Mouse (Mus musculus): ENCODE data around the gene Cmip.
A peak's percentile ranks its signal among the peaks of the same experiment; 100 is the strongest.

The Cmip gene

DNA sequence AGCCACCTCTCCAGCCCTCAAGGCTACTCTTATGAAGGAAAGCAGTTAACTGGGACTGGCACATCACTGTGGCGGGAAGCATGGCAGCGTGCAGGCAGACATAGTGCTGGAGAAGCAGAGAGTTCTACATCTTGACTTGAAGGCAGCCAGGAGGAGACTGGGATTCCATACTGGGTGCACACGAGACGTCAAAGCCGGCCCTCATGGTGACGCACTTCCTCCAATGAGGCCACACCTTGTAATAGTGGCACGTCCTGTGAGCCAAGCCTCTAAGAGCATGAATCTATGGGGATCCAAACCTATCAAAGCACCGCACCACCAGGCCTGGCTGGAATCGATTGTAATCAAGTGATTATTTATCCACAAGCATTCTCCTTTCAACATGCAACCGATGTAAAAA, 210.6 kb downstream of the Cmip start:
- no peak for DNase-seq (ENCODE audit: low spot score)

GRCm38 (mm10) chr8:117469431-117470341, 212.8 kb downstream of the Cmip start:
- no peak for DNase-seq (ENCODE audit: low spot score)

DNA sequence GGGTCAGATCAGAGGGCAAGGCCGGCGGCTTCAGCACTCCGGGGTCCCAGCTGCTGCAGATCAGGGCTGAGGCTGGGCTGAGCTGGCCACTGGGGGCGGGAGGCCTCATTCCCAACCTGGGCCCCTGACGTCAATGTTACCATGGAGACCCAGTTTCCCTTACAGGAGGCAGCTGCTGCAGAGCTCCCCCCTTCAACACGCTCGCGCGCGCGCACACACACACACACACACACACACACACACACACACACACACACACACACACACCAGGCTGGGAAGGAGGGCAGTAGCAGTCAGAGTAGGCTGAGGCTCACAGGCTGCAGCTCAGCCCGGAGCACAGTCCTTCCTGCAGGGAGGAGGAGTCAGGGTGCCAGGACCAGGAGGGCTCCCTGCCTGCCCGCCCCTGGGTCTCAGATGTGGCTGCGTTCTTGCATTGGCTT, 213.5 kb downstream of the Cmip start:
- DNase-seq (ENCODE audit: low spot score): peak; percentile 91

- peak; percentile 78 for DNase-seq (ENCODE audit: low spot score)
Measured at GRCm38 (mm10) chr8:117471174-117471573, 214.3 kb downstream of the Cmip start.

- no peak for DNase-seq (ENCODE audit: low spot score)
Measured at GRCm38 (mm10) chr8:117471655-117472054, 214.8 kb downstream of the Cmip start.

DNA sequence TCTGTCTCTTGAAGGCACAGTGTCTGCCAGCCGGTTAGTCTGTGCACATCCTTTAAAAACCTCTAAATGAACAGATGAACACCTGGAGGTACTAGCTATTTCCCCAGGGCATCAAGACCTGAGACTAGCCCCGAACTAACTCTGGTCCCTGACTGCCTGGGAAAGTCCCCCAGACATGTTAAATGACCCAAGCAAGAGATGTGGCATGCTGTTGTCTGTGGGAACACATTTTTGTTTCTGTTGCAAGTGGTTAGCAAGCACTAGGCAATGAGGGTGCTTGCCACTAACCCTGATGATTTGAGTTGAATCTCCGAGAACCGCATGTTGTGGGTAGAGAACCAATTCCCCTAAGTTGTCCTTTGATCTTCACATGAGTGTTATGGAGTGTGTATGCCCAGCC, 215.5 kb downstream of the Cmip start:
- DNase-seq (ENCODE audit: low spot score): no peak

GRCm38 (mm10) chr8:117474944-117475343, 218.1 kb downstream of the Cmip start:
- peak; percentile 92 for DNase-seq (ENCODE audit: low spot score)

DNA sequence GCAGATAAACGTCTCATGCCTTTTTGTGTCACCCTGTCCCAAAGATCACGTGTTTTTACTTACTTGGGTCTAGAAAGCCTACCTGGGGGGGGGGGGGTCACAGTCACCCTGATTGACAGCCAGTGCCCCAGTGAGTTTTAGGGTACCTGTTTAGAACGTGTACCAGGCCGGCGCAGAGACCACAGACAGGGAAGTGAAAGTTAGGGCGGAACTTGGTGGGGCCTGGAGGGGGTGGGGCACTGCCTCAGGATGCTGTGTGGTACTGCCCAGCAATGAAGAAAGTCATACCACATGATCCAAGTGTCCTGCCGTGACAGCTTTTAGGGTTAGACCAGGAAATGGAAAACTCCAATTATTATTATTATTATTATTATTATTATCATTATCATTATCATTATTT, 219.0 kb downstream of the Cmip start:
- DNase-seq (ENCODE audit: low spot score): no peak

DNA sequence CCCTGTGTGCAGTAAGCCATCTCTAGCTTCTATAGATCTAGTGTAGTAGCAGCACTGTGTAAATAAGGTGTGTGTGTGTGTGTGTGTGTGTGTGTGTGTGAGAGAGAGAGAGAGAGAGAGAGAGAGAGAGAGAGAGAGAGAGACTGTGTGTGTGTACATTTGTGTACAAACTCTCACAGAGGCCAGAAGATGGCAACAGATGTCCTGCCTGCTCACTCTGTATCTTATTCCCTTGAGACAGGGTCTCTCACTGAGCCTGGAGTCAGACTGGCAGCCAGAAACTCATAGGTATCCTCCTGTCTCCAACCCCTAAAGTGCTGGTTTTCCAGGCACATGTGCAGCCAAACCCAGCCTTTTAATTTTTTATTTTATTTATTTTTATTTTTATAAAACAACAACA, 221.2 kb downstream of the Cmip start:
- DNase-seq (ENCODE audit: low spot score): no peak

- no peak for DNase-seq (ENCODE audit: low spot score)
Measured at GRCm38 (mm10) chr8:117479996-117480395, 223.1 kb downstream of the Cmip start.

DNA sequence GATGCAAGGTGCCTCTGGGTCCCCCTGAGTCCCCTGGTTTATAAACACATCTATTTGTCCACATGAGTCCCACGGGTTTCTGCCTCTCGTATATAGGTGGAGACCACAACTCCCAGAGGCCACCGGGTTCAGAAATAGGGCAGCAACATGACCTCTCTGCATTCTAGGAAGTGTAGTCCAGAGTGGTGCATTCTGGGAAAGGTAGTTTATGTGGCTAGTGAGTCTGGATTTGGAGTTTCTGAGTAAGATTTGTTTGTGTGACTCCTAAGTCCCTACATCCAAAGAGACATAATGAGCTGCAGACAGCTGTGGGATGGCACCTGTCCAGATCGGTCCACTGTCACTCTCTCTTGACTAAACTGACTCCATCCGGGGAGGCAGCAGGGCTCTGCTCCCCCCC, 223.7 kb downstream of the Cmip start:
- DNase-seq (ENCODE audit: low spot score): peak; percentile 38

- DNase-seq (ENCODE audit: low spot score): no peak
Measured at GRCm38 (mm10) chr8:117481830-117482229, 225.0 kb downstream of the Cmip start.

DNA sequence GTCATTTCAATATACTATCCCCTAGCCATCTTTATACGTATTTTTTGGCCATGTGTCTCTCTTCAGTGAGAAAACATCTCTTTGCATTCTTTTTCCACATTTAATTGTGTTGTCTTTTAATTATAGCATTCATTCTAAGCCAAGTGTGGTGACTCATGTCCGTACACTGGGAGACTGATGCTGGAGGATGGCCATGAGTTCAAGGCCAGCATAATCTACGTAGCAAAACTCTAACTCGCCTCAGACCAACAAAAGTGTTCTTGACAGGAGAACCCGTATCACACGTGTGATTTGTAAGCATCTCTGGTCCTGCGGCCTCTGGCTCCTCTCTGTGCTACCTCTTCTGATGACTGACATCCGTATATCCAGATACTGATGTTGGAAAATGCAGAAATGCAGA, 227.9 kb downstream of the Cmip start:
- no peak for DNase-seq (ENCODE audit: low spot score)

DNA sequence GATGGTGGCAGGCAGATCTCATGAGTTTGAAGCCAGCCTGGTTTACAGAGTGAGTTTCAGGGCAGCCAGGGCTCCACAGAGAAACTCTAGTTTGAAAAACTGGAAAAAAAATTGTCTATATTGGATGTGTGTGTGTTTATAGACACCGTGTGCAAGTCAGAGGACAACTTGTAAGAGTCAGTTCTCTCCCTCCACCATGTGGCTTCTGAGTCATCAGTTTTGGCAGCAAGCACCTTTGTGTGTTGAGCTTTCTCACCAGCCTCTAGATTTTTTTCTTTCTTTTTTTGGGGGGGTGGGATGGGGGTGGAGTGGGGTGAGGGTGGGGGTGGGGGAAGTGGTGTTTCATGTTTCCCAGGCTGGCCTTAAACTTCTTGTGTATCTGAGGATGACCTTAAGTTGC, 228.5 kb downstream of the Cmip start:
- no peak for DNase-seq (ENCODE audit: low spot score)

- DNase-seq (ENCODE audit: low spot score): no peak
Measured at GRCm38 (mm10) chr8:117488246-117489005, 231.6 kb downstream of the Cmip start.

- no peak for DNase-seq (ENCODE audit: low spot score)
Measured at GRCm38 (mm10) chr8:117493543-117493942, 236.7 kb downstream of the Cmip start.

- DNase-seq (ENCODE audit: low spot score): no peak
Measured at GRCm38 (mm10) chr8:117494874-117495273, 238.0 kb downstream of the Cmip start.

DNA sequence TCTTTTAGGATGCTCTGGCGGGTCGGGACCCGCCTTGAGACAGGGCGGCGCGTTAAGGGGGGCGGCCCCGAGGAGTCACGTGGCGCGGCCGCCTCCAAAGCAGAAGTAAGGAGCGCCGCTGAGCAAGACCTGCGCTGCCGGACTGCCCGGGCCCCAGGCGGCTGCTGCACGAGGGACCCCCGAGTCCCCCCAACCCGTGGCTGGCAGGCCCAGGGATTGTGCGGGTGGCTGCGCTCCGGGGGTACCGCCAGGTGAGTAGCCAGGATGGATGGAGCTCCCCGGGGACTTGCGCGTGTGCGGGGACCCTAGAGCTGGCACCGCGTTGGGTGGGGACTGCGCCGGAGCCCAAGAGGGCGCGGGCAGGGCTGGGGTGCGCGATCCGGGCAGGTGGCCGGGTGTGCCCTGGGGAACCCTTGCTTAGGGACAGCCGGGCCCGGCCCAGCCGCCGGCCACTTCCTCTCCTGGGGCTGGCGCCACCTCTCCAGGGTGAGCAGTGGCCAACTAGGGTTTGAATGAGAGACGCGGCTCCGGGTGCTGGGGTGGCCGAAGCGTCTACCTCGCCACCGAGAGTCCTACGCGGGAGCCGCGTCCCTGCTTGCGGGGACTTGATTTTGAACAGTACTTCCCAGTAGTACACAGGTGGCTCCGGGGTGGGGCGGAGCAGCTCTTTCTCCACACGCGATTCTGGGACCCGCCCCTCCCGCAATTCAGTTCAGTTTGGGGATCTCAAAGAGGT, 241.5 kb downstream of the Cmip start, which contains the start of gene Plcg2:
Gene Plcg2 (plus strand): TSS at position 113 of the 736 bp plus-strand sequence.
- peak; percentile 34 for DNase-seq (ENCODE audit: low spot score)

GRCm38 (mm10) chr8:117498915-117499540, 242.2 kb downstream of the Cmip start:
- no peak for DNase-seq (ENCODE audit: low spot score)

DNA sequence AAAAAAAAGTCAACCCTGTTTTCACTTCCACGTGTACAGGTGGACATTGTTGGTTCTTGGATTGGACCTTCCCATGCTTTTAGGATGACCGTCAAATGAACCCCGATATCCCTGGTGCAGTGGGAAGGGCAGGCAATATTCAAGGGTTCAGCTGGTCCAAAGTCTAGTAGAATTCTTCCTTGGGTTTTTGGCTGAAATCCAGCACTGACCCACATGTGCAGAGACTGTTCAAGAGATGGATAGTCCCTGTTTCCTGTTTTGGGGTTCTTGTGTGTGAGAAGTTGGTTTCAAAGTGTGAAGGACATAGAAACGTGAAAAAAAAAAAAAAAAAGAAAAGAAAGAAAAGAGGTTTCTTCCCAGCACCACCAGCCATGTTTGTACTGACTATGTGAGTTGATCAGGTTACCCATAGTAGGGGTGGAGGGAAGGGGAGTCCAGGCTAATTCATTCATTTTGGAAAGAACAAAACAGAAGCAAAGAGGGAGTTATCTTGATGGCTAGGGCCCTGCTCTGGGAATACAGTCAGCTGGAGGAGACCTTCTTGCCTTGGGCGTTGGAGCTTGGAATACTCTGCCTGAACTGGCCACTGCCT, 243.5 kb downstream of the Cmip start:
- no peak for DNase-seq (ENCODE audit: low spot score)

DNA sequence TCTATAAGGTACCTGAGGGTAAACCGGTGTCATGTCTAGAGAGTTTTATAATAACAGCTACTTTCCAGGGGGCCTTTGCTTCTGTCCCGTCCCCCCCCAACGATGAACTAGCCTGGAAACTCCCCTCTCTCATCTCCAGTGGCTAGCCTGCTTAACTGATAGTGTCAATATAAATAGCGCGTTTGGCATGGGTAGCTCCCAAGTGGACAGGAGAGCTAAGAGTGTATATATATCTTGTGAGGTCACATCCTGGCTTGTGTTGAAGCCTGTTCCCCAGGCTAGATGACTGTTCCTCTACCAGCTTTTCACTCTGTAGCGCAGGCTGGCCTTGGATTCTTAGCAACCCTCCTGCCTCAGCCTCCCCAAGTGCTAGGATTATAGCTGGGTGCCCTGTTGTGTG, 244.5 kb downstream of the Cmip start:
- no peak for DNase-seq (ENCODE audit: low spot score)

All from retina, embryonic 14.5 days (tissue).